Mouse (Mus musculus) MEL (cell line): ENCODE measurements at regions not wholly inside any gene's neighbourhood (a gene's known extent, or its start where the extent isn't known, plus 50 kb on each side); places are given as distances from the start of the nearest gene placed in this dataset.

Experiments
- BHLHE40 ChIP-seq: IDR thresholded peaks from 2 replicates; pipeline ENCODE4 v1.6.1; 2012; ENCODE audit warnings: low read depth, mild to moderate bottlenecking, inconsistent platforms, low read length, improper control_type of control experiment, borderline replicate concordance
- CTCF ChIP-seq, 3 experiments: IDR thresholded peaks in 2 of 3; conservative IDR thresholded peaks in 1 of 3; 2 replicates each; pipeline ENCODE4 v1.5.1; 2011 to 2012; ENCODE audit warnings: low read length in 3 of 3, low read depth in 2 of 3, mild to moderate bottlenecking in 2 of 3, improper control_type of control experiment in 1 of 3, inconsistent platforms in 1 of 3, mixed read lengths in 1 of 3, moderate library complexity in 1 of 3; ENCODE audit not compliant: control insufficient read depth in 1 of 3, insufficient read depth in 1 of 3, poor library complexity in 1 of 3, severe bottlenecking in 1 of 3
- EP300 ChIP-seq, 2 experiments: IDR thresholded peaks; 2 replicates each; pipeline ENCODE4 v1.6.1; 2011; ENCODE audit warnings: improper control_type of control experiment in 2 of 2, low read length in 2 of 2, low read depth in 1 of 2, mild to moderate bottlenecking in 1 of 2
- MXI1 ChIP-seq: IDR thresholded peaks from 2 replicates; pipeline ENCODE4 v1.6.1; 2011; ENCODE audit warnings: mild to moderate bottlenecking, low read depth, low read length, improper control_type of control experiment
- POLR2A ChIP-seq, 2 experiments: IDR thresholded peaks; 2 replicates each; pipeline ENCODE4 v1.6.1; 2011 to 2012; ENCODE audit warnings: low read length in 2 of 2, mild to moderate bottlenecking in 2 of 2, control low read depth in 1 of 2, improper control_type of control experiment in 1 of 2, low read depth in 1 of 2, moderate library complexity in 1 of 2; ENCODE audit not compliant: control insufficient read depth in 1 of 2, insufficient read depth in 1 of 2, poor library complexity in 1 of 2
- RCOR1 ChIP-seq: IDR thresholded peaks from 2 replicates; pipeline ENCODE4 v1.6.1; 2012; ENCODE audit warnings: low read depth, mild to moderate bottlenecking, inconsistent platforms, low read length, improper control_type of control experiment
- SIN3A ChIP-seq: IDR thresholded peaks from 2 replicates; pipeline ENCODE4 v1.6.1; 2012; ENCODE audit warnings: low read length, improper control_type of control experiment, inconsistent platforms
- SMC3 ChIP-seq: IDR thresholded peaks from 2 replicates; pipeline ENCODE4 v1.6.1; 2011; ENCODE audit warnings: low read depth, low read length, improper control_type of control experiment
- USF2 ChIP-seq, 2 experiments: IDR thresholded peaks; 2 replicates each; pipeline ENCODE4 v1.6.1; 2011 to 2012; ENCODE audit warnings: improper control_type of control experiment in 2 of 2, low read length in 2 of 2, borderline replicate concordance in 1 of 2, inconsistent platforms in 1 of 2, low read depth in 1 of 2, mild to moderate bottlenecking in 1 of 2; ENCODE audit not compliant: insufficient read depth in 1 of 2

- TF ChIP-seq MXI1: no peak
- TF ChIP-seq EP300 (IDR thresholded peaks at IDR 0.05; ENCODE audit: low read depth in 1 of 2, low read length in 2 of 2): no peak
- TF ChIP-seq RCOR1: no peak
- no peak for TF ChIP-seq POLR2A (IDR thresholded peaks at IDR 0.05; ENCODE audit: control insufficient read depth in 1 of 2, insufficient read depth in 1 of 2, low read depth in 1 of 2, low read length in 2 of 2, poor library complexity in 1 of 2)
- TF ChIP-seq SMC3: no peak
- TF ChIP-seq SIN3A: no peak
- no peak for TF ChIP-seq BHLHE40
- no peak for TF ChIP-seq CTCF (IDR thresholded peaks at IDR 0.05 in 2 of 3, conservative IDR thresholded peaks at IDR 0.05 in 1 of 3; ENCODE audit: control insufficient read depth in 1 of 3, insufficient read depth in 1 of 3, low read depth in 2 of 3, low read length in 3 of 3, poor library complexity in 1 of 3, severe bottlenecking in 1 of 3)
- TF ChIP-seq USF2 (IDR thresholded peaks at IDR 0.05; ENCODE audit: borderline replicate concordance in 1 of 2, insufficient read depth in 1 of 2, low read depth in 1 of 2, low read length in 2 of 2): no peak
Measured at GRCm38 (mm10) chr2:147610343-147610742, 248.6 kb downstream of the Pax1 start.
